Mouse (Mus musculus) heart, embryonic 11.5 days (tissue): ENCODE results near the gene Bcl2l14. TPM values are rescaled to one million over a fixed set of nuclear protein-coding genes. Genes with fewer than 3 reads are reported as not detected.

Source experiments
- ATAC-seq: fragments of 200-750 bp; cut with Nextera tagmentation; replicated peaks from 2 replicates; pipeline ENCODE4 v1.8.0; 2017; ENCODE audit warnings: moderate library complexity; ENCODE audit not compliant: insufficient number of reproducible peaks, low FRiP score, low TSS enrichment
- H3K27ac ChIP-seq: fragments of 300-500 bp; sonication (generic); 2 replicates; pipeline ENCODE4 v1.5.1; 2014; ENCODE audit warnings: mild to moderate bottlenecking, low read depth, low read length
- H3K27me3 ChIP-seq: fragments of 300-500 bp; sonication (generic); 2 replicates; pipeline ENCODE4 v1.6.1; 2014; ENCODE audit warnings: mild to moderate bottlenecking, low read length, mixed read lengths; ENCODE audit not compliant: control insufficient read depth, insufficient read depth
- H3K36me3 ChIP-seq: fragments of 300-500 bp; sonication (generic); 2 replicates; pipeline ENCODE4 v1.6.1; 2014; ENCODE audit warnings: mild to moderate bottlenecking, low read length, moderate library complexity, mixed read lengths; ENCODE audit not compliant: control insufficient read depth, insufficient read depth
- H3K4me1 ChIP-seq: fragments of 300-500 bp; sonication (generic); 2 replicates; pipeline ENCODE4 v1.6.1; 2014; ENCODE audit warnings: low read length; ENCODE audit not compliant: control insufficient read depth, insufficient read depth
- H3K4me2 ChIP-seq: fragments of 300-500 bp; sonication (generic); 2 replicates; pipeline ENCODE4 v1.6.1; 2014; ENCODE audit warnings: mild to moderate bottlenecking, moderate library complexity
- H3K4me3 ChIP-seq: fragments of 300-500 bp; sonication (generic); 2 replicates; pipeline ENCODE4 v1.5.1; 2014; ENCODE audit warnings: low read depth, low read length
- H3K9ac ChIP-seq: fragments of 300-500 bp; sonication (generic); 2 replicates; pipeline ENCODE4 v1.6.1; 2014; ENCODE audit warnings: mild to moderate bottlenecking, low read depth, low read length, moderate library complexity
- H3K9me3 ChIP-seq: fragments of 300-500 bp; sonication (generic); replicated peaks from 2 replicates; pipeline ENCODE4 v1.6.1; 2016; ENCODE audit warnings: low read length; ENCODE audit not compliant: control insufficient read depth
- WGBS: fragments of 180-500 bp; shearing (Covaris S2); extraction: QIAGEN DNeasy Blood & Tissue Kit; methylation state at CpG from one replicate; pipeline ENCODE4 v1.1.7; 2014; ENCODE audit not compliant: insufficient replicate concordance; 5-methylcytosine and 5-hydroxymethylcytosine counted together
- polyA plus RNA-seq: library from polyadenylated mRNA; unstranded; fragments of >200 nt; fragmentation: Nextera tagmentation; extraction: Ambion mirVana; gene quantifications from 2 replicates; pipeline ENCODE4 v1.2.1, GENCODE M21; 2014

Gene Bcl2l14
- polyA plus RNA-seq, 1 experiment from 2014 or later = 0.11 TPM

GRCm38 (mm10) chr6:134414532-134414883, 18.4 kb downstream of the Bcl2l14 start:
- H3K4me3 ChIP-seq = no peak overlapping the region
- H3K27ac ChIP-seq = no peak overlapping the region
- H3K4me1 ChIP-seq = no peaks in the 10 kb centered on the region
- H3K9ac ChIP-seq = no peak overlapping the region
- WGBS = 66% methylated on average over 4 of the region's 4 CpGs
- no peak for ATAC-seq
- H3K9me3 ChIP-seq = no peaks in the 10 kb centered on the region
- no peaks in the 10 kb centered on the region for H3K36me3 ChIP-seq
- H3K4me2 ChIP-seq = no peak overlapping the region
- no peaks in the 10 kb centered on the region for H3K27me3 ChIP-seq

- no peaks in the 10 kb centered on the region for H3K4me1 ChIP-seq
Measured at GRCm38 (mm10) chr6:134416556-134417105, 20.5 kb downstream of the Bcl2l14 start.

GRCm38 (mm10) chr6:134417886-134418285, 21.8 kb downstream of the Bcl2l14 start:
- Histone ChIP-seq H3K4me1 (no peaks in the 10 kb centered on the region), H3K36me3 (no peaks in the 10 kb centered on the region), H3K4me3 (no peak overlapping the region), H3K4me2 (no peak overlapping the region), H3K27me3 (no peaks in the 10 kb centered on the region), H3K27ac (no peak overlapping the region), H3K9me3 (no peaks in the 10 kb centered on the region), H3K9ac (no peak overlapping the region)
- ATAC-seq = no peak
- WGBS = 23% methylated on average over 3 of the region's 3 CpGs

More at GRCm38 (mm10) chr6:134416556-134417105, 20.5 kb downstream of the Bcl2l14 start:
- Histone ChIP-seq H3K9ac (no peak overlapping the region), H3K27me3 (no peaks in the 10 kb centered on the region), H3K4me3 (no peak overlapping the region), H3K4me2 (no peak overlapping the region), H3K9me3 (no peaks in the 10 kb centered on the region), H3K27ac (no peak overlapping the region), H3K36me3 (no peaks in the 10 kb centered on the region)
- no peak for ATAC-seq
- WGBS = 67% methylated on average over 3 of the region's 3 CpGs

- H3K4me3 ChIP-seq = no peak overlapping the region
- H3K4me2 ChIP-seq = no peak overlapping the region
- ATAC-seq = no peak
- no peaks in the 10 kb centered on the region for H3K27me3 ChIP-seq
- H3K9ac ChIP-seq = no peak overlapping the region
- H3K4me1 ChIP-seq = no peaks in the 10 kb centered on the region
- H3K36me3 ChIP-seq = no peaks in the 10 kb centered on the region
- H3K27ac ChIP-seq = no peak overlapping the region
- no peaks in the 10 kb centered on the region for H3K9me3 ChIP-seq
- 59% methylated on average over 8 of the region's 8 CpGs for WGBS
Measured at GRCm38 (mm10) chr6:134420375-134420774, 24.3 kb downstream of the Bcl2l14 start.

DNA sequence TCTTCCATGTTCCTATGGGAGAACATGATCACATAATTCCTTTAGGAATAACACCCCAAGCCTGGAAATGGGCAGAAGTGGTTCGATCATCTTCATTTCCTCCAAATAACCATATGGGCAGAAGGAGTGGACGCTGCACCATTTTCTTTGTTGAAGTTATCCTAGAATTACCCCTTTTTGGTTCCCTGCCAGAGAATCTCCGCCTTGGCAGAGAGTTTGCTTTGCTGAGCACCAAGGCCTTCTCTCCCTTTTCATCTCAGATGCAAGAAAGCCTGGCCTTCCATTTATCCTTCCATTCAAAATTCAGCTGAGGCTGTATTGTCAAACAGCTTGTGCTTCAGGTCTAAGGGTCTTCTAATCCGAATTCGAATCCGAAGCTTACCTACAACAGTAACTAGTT, 25.8 kb downstream of the Bcl2l14 start:
- WGBS = 80% methylated on average over 6 of the region's 6 CpGs
- Histone ChIP-seq H3K9ac (no peak overlapping the region), H3K4me3 (no peak overlapping the region), H3K9me3 (no peaks in the 10 kb centered on the region), H3K27me3 (no peaks in the 10 kb centered on the region), H3K4me1 (no peaks in the 10 kb centered on the region), H3K4me2 (no peak overlapping the region), H3K36me3 (no peaks in the 10 kb centered on the region), H3K27ac (no peak overlapping the region)
- ATAC-seq = no peak

DNA sequence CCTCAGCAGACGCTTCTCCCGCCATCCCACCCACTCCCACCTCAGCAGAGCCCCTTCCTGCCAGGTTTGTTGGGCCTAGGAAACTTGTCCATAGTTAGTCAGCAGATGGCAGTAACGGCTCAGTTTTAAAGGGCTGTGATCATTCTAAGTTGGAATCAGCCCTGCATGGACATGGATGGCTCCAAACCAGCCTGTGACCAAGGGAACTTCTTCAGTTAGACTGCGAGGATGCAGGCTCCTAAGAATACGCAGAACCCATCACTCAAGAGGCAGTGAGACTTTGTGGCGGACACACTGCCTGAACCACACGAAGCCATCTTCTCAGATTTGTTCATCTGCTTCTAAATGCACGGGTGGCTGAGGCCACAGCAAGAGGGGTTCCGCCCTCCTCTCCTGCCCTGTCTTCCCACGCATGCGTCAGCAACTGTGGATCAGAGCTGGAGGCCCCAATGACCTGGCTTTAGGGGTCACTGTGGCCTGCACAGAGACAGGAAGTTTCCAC, 29.1 kb downstream of the Bcl2l14 start:
- H3K36me3 ChIP-seq = no peaks in the 10 kb centered on the region
- no peaks in the 10 kb centered on the region for H3K4me1 ChIP-seq
- H3K4me3 ChIP-seq = no peak overlapping the region
- H3K27me3 ChIP-seq = no peaks in the 10 kb centered on the region
- no peaks in the 10 kb centered on the region for H3K9me3 ChIP-seq
- WGBS = 28% methylated on average over 11 of the region's 11 CpGs
- H3K27ac ChIP-seq = no peak overlapping the region
- no peak; the same call in 1 of the 2 replicates for ATAC-seq
- peak overlapping the region; percentile 43; the same call in 1 of the 2 replicates for H3K4me2 ChIP-seq
- no peak overlapping the region for H3K9ac ChIP-seq

- H3K27me3 ChIP-seq = no peaks in the 10 kb centered on the region
- ATAC-seq = no peak
- no peaks in the 10 kb centered on the region for H3K4me1 ChIP-seq
- H3K36me3 ChIP-seq = no peaks in the 10 kb centered on the region
- no peak overlapping the region for H3K9ac ChIP-seq
- no peaks in the 10 kb centered on the region for H3K9me3 ChIP-seq
- no peak overlapping the region for H3K4me2 ChIP-seq
- H3K27ac ChIP-seq = no peak overlapping the region
- H3K4me3 ChIP-seq = no peak overlapping the region
- 71% methylated on average over 3 of the region's 3 CpGs for whole genome bisulfite sequencing
Measured at GRCm38 (mm10) chr6:134427165-134427564, 31.0 kb downstream of the Bcl2l14 start.

DNA sequence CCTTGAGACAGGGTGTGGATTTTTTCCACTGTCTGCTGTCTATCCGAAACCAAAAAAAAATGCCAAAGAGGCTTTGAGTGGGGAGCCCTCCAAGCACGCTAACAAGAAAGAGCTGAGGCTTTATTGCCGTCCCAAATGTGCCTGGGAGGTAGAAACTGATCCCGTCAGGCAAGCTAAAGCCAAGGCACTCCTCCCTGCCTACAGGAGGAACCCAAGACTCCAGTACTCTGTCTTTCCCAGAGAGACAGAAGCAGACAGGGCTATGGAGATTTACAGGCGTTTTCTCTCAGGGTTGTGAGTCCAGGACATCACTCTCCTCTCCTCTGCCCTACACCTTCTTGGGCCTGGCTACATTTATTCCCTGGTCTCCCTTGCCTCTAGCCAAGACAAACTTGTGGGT, 32.3 kb downstream of the Bcl2l14 start:
- Histone ChIP-seq H3K4me3 (no peak overlapping the region), H3K36me3 (no peaks in the 10 kb centered on the region), H3K27me3 (no peaks in the 10 kb centered on the region), H3K9me3 (no peaks in the 10 kb centered on the region), H3K4me1 (no peaks in the 10 kb centered on the region), H3K9ac (no peak overlapping the region), H3K27ac (no peak overlapping the region), H3K4me2 (no peak overlapping the region)
- no peak for ATAC-seq
- 65% methylated on average over 5 of the region's 5 CpGs for WGBS

- no peak overlapping the region for H3K4me3 ChIP-seq
- no peak overlapping the region for H3K27ac ChIP-seq
- no peaks in the 10 kb centered on the region for H3K4me1 ChIP-seq
- H3K9ac ChIP-seq = no peak overlapping the region
- H3K36me3 ChIP-seq = no peaks in the 10 kb centered on the region
- WGBS = 75% methylated on average over 9 of the region's 9 CpGs
- no peaks in the 10 kb centered on the region for H3K9me3 ChIP-seq
- ATAC-seq = no peak
- no peaks in the 10 kb centered on the region for H3K27me3 ChIP-seq
- H3K4me2 ChIP-seq = no peak overlapping the region
Measured at GRCm38 (mm10) chr6:134430161-134430799, 34.2 kb downstream of the Bcl2l14 start.
